Mouse (Mus musculus) bone marrow macrophage, adult 2 months (primary cell): ENCODE measurements around the gene Por.

Experiments
- CTCF ChIP-seq: IDR thresholded peaks from 2 replicates; pipeline ENCODE4 v1.5.1; 2012; ENCODE audit warnings: low read depth, mild to moderate bottlenecking, low read length, moderate library complexity
- POLR2A ChIP-seq: IDR thresholded peaks from 2 replicates; pipeline ENCODE4 v1.6.1; 2012; ENCODE audit warnings: mild to moderate bottlenecking, low read depth, low read length, borderline replicate concordance

DNA sequence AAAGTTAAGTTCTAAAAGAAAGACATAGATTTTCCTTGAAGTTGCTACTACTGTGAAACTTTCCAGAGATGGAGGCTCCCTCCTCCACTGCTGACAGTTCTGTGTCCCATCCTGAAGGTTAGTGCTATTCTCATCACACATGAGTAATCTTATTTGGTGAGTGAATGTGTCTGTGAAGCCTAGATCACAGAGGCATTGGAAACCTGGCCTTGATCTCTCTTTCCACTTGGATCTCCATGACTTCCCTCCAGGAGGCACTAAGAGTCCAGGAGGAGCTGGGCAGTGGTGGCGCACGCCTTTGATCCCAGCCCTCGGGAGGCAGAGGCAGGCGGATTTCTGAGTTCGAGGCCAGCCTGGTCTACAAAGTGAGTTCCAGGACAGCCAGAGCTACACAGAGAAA lies 12.2 kb downstream of the Por start:
- TF ChIP-seq POLR2A: no peak
- no peak for TF ChIP-seq CTCF
